Mouse (Mus musculus): ENCODE measurements around the gene Cnn2.

The Cnn2 gene

DNA sequence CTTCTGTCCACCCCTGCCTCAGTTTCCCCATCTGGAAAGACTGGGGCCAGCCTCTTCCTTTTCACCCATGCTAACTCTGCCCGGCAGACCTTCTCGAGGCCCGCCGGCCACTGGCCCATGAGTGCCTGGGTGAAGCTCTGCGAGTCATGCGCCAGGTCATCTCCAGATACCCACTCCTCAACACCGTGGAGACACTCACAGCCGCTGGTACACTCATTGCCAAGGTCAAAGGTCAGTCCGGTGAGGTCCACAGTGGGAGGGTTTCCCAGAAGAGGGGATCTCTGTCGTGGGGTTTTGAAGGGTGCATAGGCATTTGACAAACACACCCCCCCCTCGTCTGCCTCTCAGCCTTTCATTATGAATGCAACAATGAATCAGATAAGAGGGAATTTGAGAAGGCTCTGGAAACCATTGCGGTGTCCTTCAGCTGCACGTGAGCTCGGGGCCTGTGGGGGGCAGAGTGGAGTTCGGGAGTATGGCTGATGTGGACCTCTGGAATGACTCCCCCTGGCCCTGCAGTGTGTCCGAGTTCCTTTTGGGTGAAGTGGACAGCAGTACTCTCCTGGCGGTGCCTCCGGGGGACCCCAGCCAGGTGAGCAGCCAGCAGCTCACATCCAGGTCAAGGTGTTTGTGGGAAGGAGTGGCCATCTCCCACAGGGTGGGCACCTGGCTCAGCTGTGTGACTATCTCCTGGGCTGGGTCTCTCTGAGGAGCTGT lies 32.4 kb downstream of the Cnn2 start:
- Histone ChIP-seq H3K4me1 (replicated peaks; ENCODE audit: low read depth, low read length) (peaks cover 96% of the 10 kb centered on the region), H3K9me3 (ENCODE audit: low read length) (no peaks in the 10 kb centered on the region), H3K36me3 (ENCODE audit: insufficient read depth, low read length) (peaks cover 11% of the 10 kb centered on the region), H3K4me3 (replicated peaks; ENCODE audit: low read length) (peak overlapping the region; percentile 72), H3K27me3 (ENCODE audit: insufficient read depth, low read length) (0 out of 2 replicates have a peak, but pooled peaks cover 3% of the 10 kb centered on the region)
- TF ChIP-seq NANOG (IDR thresholded peaks at IDR 0.05; ENCODE audit: borderline replicate concordance, low read length) (no peak), POU5F1 (IDR thresholded peaks at IDR 0.05; ENCODE audit: borderline replicate concordance, low read length) (no peak), CTCF (conservative IDR thresholded peaks at IDR 0.05; ENCODE audit: low read length) (peak; percentile 7; the same call in 1 of the 2 replicates)

GRCm38 (mm10) chr10:80021320-80021641 lies 32.9 kb downstream of the Cnn2 start:
- TF ChIP-seq CTCF (conservative IDR thresholded peaks at IDR 0.05; ENCODE audit: low read length) (no peak), NANOG (IDR thresholded peaks at IDR 0.05; ENCODE audit: borderline replicate concordance, low read length) (no peak), POU5F1 (IDR thresholded peaks at IDR 0.05; ENCODE audit: borderline replicate concordance, low read length) (no peak)
- peaks cover 96% of the 10 kb centered on the region for H3K4me1 ChIP-seq (replicated peaks; ENCODE audit: low read depth, low read length)
- peaks cover 12% of the 10 kb centered on the region for H3K36me3 ChIP-seq (ENCODE audit: insufficient read depth, low read length)
- no peaks in the 10 kb centered on the region for H3K9me3 ChIP-seq (ENCODE audit: low read length)
- 0 out of 2 replicates have a peak, but pooled peaks cover 3% of the 10 kb centered on the region for H3K27me3 ChIP-seq (ENCODE audit: insufficient read depth, low read length)
- H3K4me3 ChIP-seq (replicated peaks; ENCODE audit: low read length), result peak overlapping the region; percentile 32; the same call in 1 of the 2 replicates

DNA sequence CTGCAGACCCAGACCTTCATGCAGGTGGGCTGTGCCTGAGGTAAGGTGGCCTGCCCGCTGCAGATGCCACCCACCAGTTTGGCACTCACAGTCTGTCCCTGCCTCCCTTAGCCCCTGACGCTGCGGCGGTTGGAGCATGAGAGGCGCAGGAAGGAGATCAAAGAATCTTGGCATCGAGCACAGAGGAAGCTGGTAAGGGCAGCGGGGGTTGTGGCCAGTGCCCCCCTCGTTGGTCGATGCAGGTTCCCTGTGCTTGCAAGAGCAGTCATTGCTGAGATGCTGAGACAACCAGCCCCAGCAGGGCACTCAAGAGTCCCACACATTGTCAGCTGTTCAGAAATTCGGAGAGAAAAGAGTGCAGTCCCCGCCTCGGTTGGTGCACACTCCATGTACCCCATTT lies 33.8 kb downstream of the Cnn2 start:
- Histone ChIP-seq H3K9me3 (ENCODE audit: low read length) (no peaks in the 10 kb centered on the region), H3K36me3 (ENCODE audit: insufficient read depth, low read length) (peaks cover 21% of the 10 kb centered on the region), H3K4me3 (replicated peaks; ENCODE audit: low read length) (0 out of 2 replicates have a peak overlapping the region, but pooled peaks have one; percentile 26), H3K4me1 (replicated peaks; ENCODE audit: low read depth, low read length) (peaks cover 96% of the 10 kb centered on the region), H3K27me3 (ENCODE audit: insufficient read depth, low read length) (0 out of 2 replicates have a peak, but pooled peaks cover 3% of the 10 kb centered on the region)
- TF ChIP-seq CTCF (conservative IDR thresholded peaks at IDR 0.05; ENCODE audit: low read length) (no peak), POU5F1 (IDR thresholded peaks at IDR 0.05; ENCODE audit: borderline replicate concordance, low read length) (no peak), NANOG (IDR thresholded peaks at IDR 0.05; ENCODE audit: borderline replicate concordance, low read length) (no peak)

DNA sequence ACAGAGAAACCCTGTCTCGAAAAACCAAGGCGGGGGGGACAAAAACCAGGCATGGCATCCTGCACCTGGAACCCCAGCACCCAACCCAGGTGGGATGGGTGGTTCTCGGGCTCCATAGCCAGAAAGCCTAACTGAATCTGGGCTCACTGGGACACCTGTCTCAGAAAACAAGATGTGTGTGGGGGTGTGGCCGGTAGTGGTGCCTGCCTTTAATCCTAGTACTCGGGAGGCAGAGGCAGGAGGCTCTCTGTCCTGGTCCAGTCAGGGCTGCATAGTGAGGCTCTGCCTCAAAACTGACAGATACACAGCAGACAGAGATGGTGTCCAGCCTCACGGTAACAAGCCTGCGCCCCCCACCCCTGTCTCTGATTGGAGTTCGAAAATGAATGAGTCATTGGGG lies 34.4 kb downstream of the Cnn2 start:
- Histone ChIP-seq H3K4me3 (replicated peaks; ENCODE audit: low read length) (no peak overlapping the region), H3K36me3 (ENCODE audit: insufficient read depth, low read length) (peaks cover 27% of the 10 kb centered on the region), H3K4me1 (replicated peaks; ENCODE audit: low read depth, low read length) (peaks cover 96% of the 10 kb centered on the region), H3K27me3 (ENCODE audit: insufficient read depth, low read length) (0 out of 2 replicates have a peak, but pooled peaks cover 2% of the 10 kb centered on the region), H3K9me3 (ENCODE audit: low read length) (no peaks in the 10 kb centered on the region)
- TF ChIP-seq NANOG (IDR thresholded peaks at IDR 0.05; ENCODE audit: borderline replicate concordance, low read length) (no peak), CTCF (conservative IDR thresholded peaks at IDR 0.05; ENCODE audit: low read length) (no peak), POU5F1 (IDR thresholded peaks at IDR 0.05; ENCODE audit: borderline replicate concordance, low read length) (no peak)

DNA sequence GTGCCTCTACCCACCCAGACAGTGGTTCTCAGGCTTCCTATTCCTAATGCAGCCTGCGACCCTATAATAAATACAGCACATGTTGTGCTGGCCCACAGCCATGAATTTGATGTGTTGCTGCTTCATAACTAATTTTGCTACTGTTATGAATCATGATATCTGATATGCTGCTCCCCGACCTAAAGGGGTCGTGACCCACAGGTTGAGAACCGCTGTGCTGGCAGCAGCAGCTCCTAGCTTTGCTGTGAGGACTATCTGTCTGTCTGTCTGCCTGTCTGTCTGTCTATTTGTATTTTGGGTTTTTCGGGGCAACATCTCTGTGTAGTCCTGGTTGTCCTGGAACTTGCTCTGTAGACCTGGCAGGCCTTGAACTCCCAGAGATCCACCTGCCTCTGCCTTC lies 35.4 kb downstream of the Cnn2 start:
- TF ChIP-seq POU5F1 (IDR thresholded peaks at IDR 0.05; ENCODE audit: borderline replicate concordance, low read length) (no peak), NANOG (IDR thresholded peaks at IDR 0.05; ENCODE audit: borderline replicate concordance, low read length) (no peak), CTCF (conservative IDR thresholded peaks at IDR 0.05; ENCODE audit: low read length) (no peak)
- H3K4me1 ChIP-seq (replicated peaks; ENCODE audit: low read depth, low read length), result peaks cover 99% of the 10 kb centered on the region
- no peaks in the 10 kb centered on the region for H3K9me3 ChIP-seq (ENCODE audit: low read length)
- H3K4me3 ChIP-seq (replicated peaks; ENCODE audit: low read length), result no peak overlapping the region
- peaks cover 28% of the 10 kb centered on the region for H3K36me3 ChIP-seq (ENCODE audit: insufficient read depth, low read length)
- H3K27me3 ChIP-seq (ENCODE audit: insufficient read depth, low read length), result no peaks in the 10 kb centered on the region

DNA sequence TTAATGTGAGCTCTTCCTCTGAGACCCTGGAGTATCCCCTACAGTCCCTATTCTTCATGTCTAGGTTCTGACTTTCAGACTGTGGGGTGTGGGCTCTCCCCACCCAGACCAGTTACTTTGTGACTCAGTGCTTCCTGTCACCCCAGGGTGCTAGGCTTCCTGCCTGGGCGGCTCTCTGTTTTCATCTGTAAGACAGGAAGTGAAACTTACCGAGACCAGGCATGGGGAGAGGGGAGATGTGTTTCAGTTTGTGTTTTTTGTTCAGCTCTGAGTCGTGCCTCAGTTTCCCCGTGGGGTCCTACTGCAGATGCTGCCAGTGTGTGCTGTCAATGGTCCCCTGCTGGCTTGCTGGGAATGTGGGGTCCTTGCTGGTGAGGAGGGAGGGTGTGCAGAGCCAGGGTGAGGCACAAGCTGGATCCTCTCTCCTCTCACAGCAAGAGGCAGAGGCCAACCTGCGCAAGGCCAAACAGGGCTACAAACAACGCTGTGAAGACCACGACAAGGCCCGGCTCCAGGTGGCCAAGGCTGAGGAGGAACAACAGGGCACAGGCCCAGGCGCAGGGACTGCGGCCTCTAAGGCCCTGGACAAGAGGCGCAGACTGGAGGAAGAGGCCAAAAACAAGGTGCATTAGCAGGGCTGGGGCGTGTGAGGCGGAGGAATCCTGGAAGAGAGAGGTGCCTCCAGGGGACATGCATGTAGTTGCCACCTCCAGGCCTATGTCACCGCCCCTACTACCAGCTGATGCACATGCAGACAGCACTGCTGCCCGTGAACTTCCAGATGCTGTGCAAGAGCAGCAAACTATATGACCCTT lies 36.1 kb downstream of the Cnn2 start:
- Histone ChIP-seq H3K36me3 (ENCODE audit: insufficient read depth, low read length) (peaks cover 34% of the 10 kb centered on the region), H3K27me3 (ENCODE audit: insufficient read depth, low read length) (no peaks in the 10 kb centered on the region), H3K4me1 (replicated peaks; ENCODE audit: low read depth, low read length) (peaks cover 99% of the 10 kb centered on the region), H3K4me3 (replicated peaks; ENCODE audit: low read length) (peak overlapping the region; percentile 48), H3K9me3 (ENCODE audit: low read length) (no peaks in the 10 kb centered on the region)
- TF ChIP-seq NANOG (IDR thresholded peaks at IDR 0.05; ENCODE audit: borderline replicate concordance, low read length), result no peak
- TF ChIP-seq CTCF (conservative IDR thresholded peaks at IDR 0.05; ENCODE audit: low read length), result no peak
- TF ChIP-seq POU5F1 (IDR thresholded peaks at IDR 0.05; ENCODE audit: borderline replicate concordance, low read length), result no peak

- no peaks in the 10 kb centered on the region for H3K9me3 ChIP-seq (ENCODE audit: low read length)
- TF ChIP-seq POU5F1 (IDR thresholded peaks at IDR 0.05; ENCODE audit: borderline replicate concordance, low read length), result no peak
- no peak for TF ChIP-seq NANOG (IDR thresholded peaks at IDR 0.05; ENCODE audit: borderline replicate concordance, low read length)
- no peak for TF ChIP-seq CTCF (conservative IDR thresholded peaks at IDR 0.05; ENCODE audit: low read length)
- H3K36me3 ChIP-seq (ENCODE audit: insufficient read depth, low read length), result peaks cover 37% of the 10 kb centered on the region
Measured at GRCm38 (mm10) chr10:80025044-80025347, 36.6 kb downstream of the Cnn2 start.

DNA sequence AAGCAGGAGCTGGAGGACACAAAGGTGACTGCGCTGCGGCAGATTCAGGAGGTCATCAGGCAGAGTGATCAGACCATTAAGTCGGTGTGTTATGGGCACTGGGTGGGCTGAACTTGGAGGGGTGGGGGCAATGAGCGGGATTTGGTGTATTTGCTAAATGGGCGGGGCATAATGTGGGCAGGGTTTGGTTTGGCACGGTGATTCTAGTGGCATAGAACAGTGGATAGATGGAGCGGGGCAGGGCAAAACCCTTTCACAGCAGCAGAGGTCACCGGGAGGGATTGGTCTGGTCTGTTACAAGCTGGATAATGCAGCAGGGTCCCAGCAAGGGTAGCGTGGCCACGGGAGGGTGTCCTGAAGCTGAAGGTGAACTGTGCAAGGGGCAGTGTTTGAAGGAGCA lies 37.1 kb downstream of the Cnn2 start:
- TF ChIP-seq CTCF (conservative IDR thresholded peaks at IDR 0.05; ENCODE audit: low read length), result no peak
- no peak for TF ChIP-seq POU5F1 (IDR thresholded peaks at IDR 0.05; ENCODE audit: borderline replicate concordance, low read length)
- TF ChIP-seq NANOG (IDR thresholded peaks at IDR 0.05; ENCODE audit: borderline replicate concordance, low read length), result no peak
- no peaks in the 10 kb centered on the region for H3K9me3 ChIP-seq (ENCODE audit: low read length)
- peak overlapping the region; percentile 48 for H3K4me3 ChIP-seq (replicated peaks; ENCODE audit: low read length)
- no peaks in the 10 kb centered on the region for H3K27me3 ChIP-seq (ENCODE audit: insufficient read depth, low read length)
- peaks cover 94% of the 10 kb centered on the region for H3K4me1 ChIP-seq (replicated peaks; ENCODE audit: low read depth, low read length)
- H3K36me3 ChIP-seq (ENCODE audit: insufficient read depth, low read length), result peaks cover 37% of the 10 kb centered on the region

More at GRCm38 (mm10) chr10:80025044-80025347, 36.6 kb downstream of the Cnn2 start:
- peak overlapping the region; percentile 48 for H3K4me3 ChIP-seq (replicated peaks; ENCODE audit: low read length)
- H3K27me3 ChIP-seq (ENCODE audit: insufficient read depth, low read length), result no peaks in the 10 kb centered on the region
- peaks cover 94% of the 10 kb centered on the region for H3K4me1 ChIP-seq (replicated peaks; ENCODE audit: low read depth, low read length)

All from E14TG2a.4 (cell line).